ENCODE assay signal across 8 mouse cellular contexts in genomic region chr17:25985306-25986294, GRCm38 (mm10). TPM values are rescaled to one million over a fixed set of nuclear protein-coding genes. Genes with fewer than 3 reads are reported as not detected.
A peak's percentile ranks its signal among the peaks of the same experiment; 100 is the strongest.
DNase-seq lines count a peak whose midpoint lies in the region; ATAC-seq and TF ChIP-seq lines count a peak whose summit lies in the region.

TSS of gene Capn15 (minus strand) at chr17:25985796.

- peak; percentile 80; the same call in 1 of the 2 replicates for TF ChIP-seq EP300 in heart, postnatal 0 days (IDR thresholded peaks at IDR 0.05; ENCODE audit: low read depth)

- under 1% methylated on average over 91 of the region's 91 CpGs for WGBS in forebrain, embryonic 12.5 days
- WGBS in heart, postnatal 0 days, result under 1% methylated on average over 90 of the region's 91 CpGs
- under 1% methylated on average over 91 of the region's 91 CpGs for WGBS in liver, embryonic 16.5 days (ENCODE audit: insufficient replicate concordance)
- under 1% methylated on average over 91 of the region's 91 CpGs for WGBS in neural tube, embryonic 13.5 days

- peak within 1 kb of the TSS; percentile 82 for H3K9ac ChIP-seq in forebrain, embryonic 12.5 days
- peak within 1 kb of the TSS; percentile 85 for H3K9ac ChIP-seq in heart, postnatal 0 days (replicated peaks; ENCODE audit: low read depth, low read length)
- H3K9ac ChIP-seq in liver, embryonic 16.5 days (ENCODE audit: low read depth, low read length), result peak within 1 kb of the TSS; percentile 73
- H3K9ac ChIP-seq in neural tube, embryonic 13.5 days, result peak within 1 kb of the TSS; percentile 91

- TF ChIP-seq CTCF in E14TG2a.4 (conservative IDR thresholded peaks at IDR 0.05; ENCODE audit: low read length), result no peak
- TF ChIP-seq CTCF in heart, postnatal 0 days (IDR thresholded peaks at IDR 0.05; ENCODE audit: low read depth), result no peak
- no peak for TF ChIP-seq CTCF in testis, adult 2 months (IDR thresholded peaks at IDR 0.05; ENCODE audit: control insufficient read depth, insufficient read depth, insufficient replicate concordance, low read depth, low read length)

- H3K27ac ChIP-seq in forebrain, embryonic 12.5 days, result peak within 1 kb of the TSS; percentile 82
- peak within 1 kb of the TSS; percentile 81 for H3K27ac ChIP-seq in heart, postnatal 0 days (ENCODE audit: low read depth)
- H3K27ac ChIP-seq in liver, embryonic 16.5 days (ENCODE audit: low read length), result peak within 1 kb of the TSS; percentile 67
- H3K27ac ChIP-seq in neural tube, embryonic 13.5 days (replicated peaks), result peak within 1 kb of the TSS; percentile 89
- H3K27ac ChIP-seq in testis, adult 2 months (ENCODE audit: control insufficient read depth, insufficient read depth, low read depth, low read length), result peak within 1 kb of the TSS; percentile 75

- H3K4me1 ChIP-seq in E14TG2a.4 (replicated peaks; ENCODE audit: low read depth, low read length), result peaks cover 39% of the 10 kb centered on the region
- H3K4me1 ChIP-seq in forebrain, embryonic 12.5 days, result peaks cover 21% of the 10 kb centered on the region
- H3K4me1 ChIP-seq in heart, postnatal 0 days (ENCODE audit: control insufficient read depth, insufficient read depth), result peaks cover 13% of the 10 kb centered on the region
- H3K4me1 ChIP-seq in liver, embryonic 16.5 days (ENCODE audit: control insufficient read depth, low read depth, low read length), result peaks cover 28% of the 10 kb centered on the region
- peaks cover 43% of the 10 kb centered on the region for H3K4me1 ChIP-seq in neural tube, embryonic 13.5 days (replicated peaks)
- peaks cover 2% of the 10 kb centered on the region; the same call in 1 of the 2 replicates for H3K4me1 ChIP-seq in testis, adult 2 months (ENCODE audit: control insufficient read depth, insufficient read depth, low read length)

- peak; percentile 59 for TF ChIP-seq POLR2A in testis, adult 2 months (IDR thresholded peaks at IDR 0.05; ENCODE audit: control insufficient read depth, low read depth, low read length)

- H3K4me2 ChIP-seq in forebrain, embryonic 12.5 days, result peak within 1 kb of the TSS; percentile 75
- peak within 1 kb of the TSS; percentile 79 for H3K4me2 ChIP-seq in heart, postnatal 0 days (ENCODE audit: low read depth, low read length)
- peak within 1 kb of the TSS; percentile 86 for H3K4me2 ChIP-seq in liver, embryonic 16.5 days (ENCODE audit: low read depth, low read length)
- H3K4me2 ChIP-seq in neural tube, embryonic 13.5 days, result peak within 1 kb of the TSS; percentile 77

- peak within 1 kb of the TSS; percentile 93 for H3K4me3 ChIP-seq in E14TG2a.4 (replicated peaks; ENCODE audit: low read length)
- H3K4me3 ChIP-seq in forebrain, embryonic 12.5 days (replicated peaks), result peak within 1 kb of the TSS; percentile 75
- H3K4me3 ChIP-seq in heart, postnatal 0 days (ENCODE audit: low read depth, low read length), result peak within 1 kb of the TSS; percentile 90
- peak within 1 kb of the TSS; percentile 83 for H3K4me3 ChIP-seq in liver, embryonic 16.5 days (ENCODE audit: low read depth, low read length)
- H3K4me3 ChIP-seq in neural tube, embryonic 13.5 days, result peak within 1 kb of the TSS; percentile 79
- peak within 1 kb of the TSS; percentile 88 for H3K4me3 ChIP-seq in testis, adult 2 months (ENCODE audit: control insufficient read depth, low read depth, low read length)

- DNase-seq in c-Kit-positive CD71-positive TER-119-positive erythroid progenitor cells, embryonic 14.5 days (ENCODE audit: low spot score), result peak; percentile 81
- DNase-seq in heart, postnatal 0 days (ENCODE audit: low spot score), result peak; percentile 95
- DNase-seq in kidney, postnatal 4 days, result peak; percentile 93 to 96

- no peaks in the 10 kb centered on the region for H3K27me3 ChIP-seq in E14TG2a.4 (ENCODE audit: insufficient read depth, low read length)
- no peaks in the 10 kb centered on the region for H3K27me3 ChIP-seq in forebrain, embryonic 12.5 days
- no peaks in the 10 kb centered on the region for H3K27me3 ChIP-seq in heart, postnatal 0 days (ENCODE audit: control insufficient read depth, insufficient read depth, low read length)
- no peaks in the 10 kb centered on the region for H3K27me3 ChIP-seq in liver, embryonic 16.5 days (ENCODE audit: control insufficient read depth, insufficient read depth, low read depth, low read length)
- no peaks in the 10 kb centered on the region for H3K27me3 ChIP-seq in neural tube, embryonic 13.5 days
- no peaks in the 10 kb centered on the region for H3K27me3 ChIP-seq in testis, adult 2 months (ENCODE audit: control insufficient read depth, insufficient read depth, low read length)

- peaks cover 19% of the 10 kb centered on the region for H3K36me3 ChIP-seq in E14TG2a.4 (ENCODE audit: insufficient read depth, low read length)
- H3K36me3 ChIP-seq in forebrain, embryonic 12.5 days (replicated peaks), result peaks cover 21% of the 10 kb centered on the region
- peaks cover 14% of the 10 kb centered on the region for H3K36me3 ChIP-seq in heart, postnatal 0 days (replicated peaks; ENCODE audit: control insufficient read depth, insufficient read depth, low read length)
- no peaks in the 10 kb centered on the region for H3K36me3 ChIP-seq in liver, embryonic 16.5 days (ENCODE audit: control insufficient read depth, insufficient read depth)
- peaks cover 27% of the 10 kb centered on the region for H3K36me3 ChIP-seq in neural tube, embryonic 13.5 days
- H3K36me3 ChIP-seq in testis, adult 2 months (ENCODE audit: control insufficient read depth, insufficient read depth, low read length), result no peaks in the 10 kb centered on the region

- no peaks in the 10 kb centered on the region for H3K9me3 ChIP-seq in E14TG2a.4 (ENCODE audit: low read length)
- no peaks in the 10 kb centered on the region for H3K9me3 ChIP-seq in forebrain, embryonic 12.5 days
- no peaks in the 10 kb centered on the region for H3K9me3 ChIP-seq in heart, postnatal 0 days (replicated peaks; ENCODE audit: control insufficient read depth, low read length)
- H3K9me3 ChIP-seq in liver, embryonic 16.5 days (replicated peaks; ENCODE audit: control insufficient read depth, low read length), result no peaks in the 10 kb centered on the region
- H3K9me3 ChIP-seq in neural tube, embryonic 13.5 days, result no peaks in the 10 kb centered on the region

- ATAC-seq in forebrain, embryonic 12.5 days (ENCODE audit: low FRiP score), result peak; percentile 99
- peak; percentile 99 for ATAC-seq in heart, postnatal 0 days (ENCODE audit: insufficient read depth, low read depth)
- peak; percentile 98 for ATAC-seq in liver, embryonic 16.5 days (ENCODE audit: low read depth)
- peak; percentile 99 for ATAC-seq in neural tube, embryonic 13.5 days (ENCODE audit: low read depth)

RNA-seq across cellular contexts. Expression of gene Capn15, which starts in this region (rescaled TPM):
- polyA plus RNA-seq in forebrain, embryonic 12.5 days (2016; fragmentation: Nextera tagmentation; extraction: Ambion mirVana), result 30.6 and 31.7 TPM in 2 replicates
- total RNA-seq in heart, postnatal 0 days (2014; rRNA removed; ENCODE audit: low replicate concordance), result 6.0 and 8.7 TPM in 2 replicates
- polyA plus RNA-seq in heart, postnatal 0 days (2015; fragmentation: Nextera tagmentation; extraction: Ambion mirVana), result 7.0 and 7.4 TPM in 2 replicates
- polyA plus RNA-seq in liver, embryonic 16.5 days (2015; fragmentation: Nextera tagmentation; extraction: Ambion mirVana), result 8.0 and 9.9 TPM in 2 replicates
- polyA plus RNA-seq in neural tube, embryonic 13.5 days (2015; fragmentation: Nextera tagmentation; extraction: Ambion mirVana), result 16.7 and 20.5 TPM in 2 replicates
- polyA plus RNA-seq in testis, adult 2 months (2012; rRNA removed), result 20.1 and 22.1 TPM in 2 replicates

Comparison
In these comparisons a context has a peak if more than half of its experiments do, and no peak if none do; other contexts are left out.
1. Peak in every context shown above with its lines: DNase-seq, ATAC-seq, H3K4me3 ChIP-seq and H3K27ac ChIP-seq.